Mouse (Mus musculus): ENCODE measurements at regions not wholly inside any gene's neighbourhood (a gene's known extent, or its start where the extent isn't known, plus 50 kb on each side); places are given as distances from the start of the nearest gene placed in this dataset.

- no peak for TF ChIP-seq EP300 (IDR thresholded peaks at IDR 0.05; ENCODE audit: low read depth)
- TF ChIP-seq CTCF (IDR thresholded peaks at IDR 0.05; ENCODE audit: low read depth) = no peak
Observed at GRCm38 (mm10) chr15:27082826-27083225, 187.4 kb upstream of the Fbxl7 start.

Measured in liver, embryonic 14.5 days (tissue).